ENCODE assay signal across 26 mouse cellular contexts in genomic region chr9:48421561-48421960, GRCm38 (mm10).
"Had no signal": no experiment of that assay in that cellular context is flagged by ENCODE, and none has a peak within 500 bp of the region (broad histone marks: within the 10 kb centered on the region; RNA-seq: fewer than 3 reads in every experiment).

No protein-coding gene starts in this region.

- H3K4me1 ChIP-seq: heart, embryonic 13.5 days; heart, embryonic 15.5 days; hindbrain, embryonic 10.5 days; hindbrain, embryonic 13.5 days; hindbrain, embryonic 15.5 days; limb, embryonic 10.5 days; limb, embryonic 12.5 days; liver, embryonic 13.5 days had no signal

- ATAC-seq: hindbrain, postnatal 0 days; intestine, embryonic 16.5 days had no signal

- H3K4me3 ChIP-seq: gastrocnemius, adult 2 months; heart, adult 2 months; heart, embryonic 13.5 days; heart, embryonic 15.5 days; hindbrain, embryonic 10.5 days; hindbrain, embryonic 13.5 days; hindbrain, embryonic 15.5 days; layer of hippocampus, adult 2 months; left cerebral cortex, adult 2 months; limb, embryonic 10.5 days; limb, embryonic 12.5 days; liver, embryonic 13.5 days had no signal

- H3K27ac ChIP-seq: gastrocnemius, adult 2 months; heart, adult 2 months; heart, embryonic 13.5 days; heart, embryonic 15.5 days; hindbrain, embryonic 10.5 days; hindbrain, embryonic 13.5 days; hindbrain, embryonic 15.5 days; hindbrain, postnatal 0 days; layer of hippocampus, adult 2 months; left cerebral cortex, adult 2 months; limb, embryonic 10.5 days; limb, embryonic 12.5 days; liver, embryonic 13.5 days had no signal

- H3K4me2 ChIP-seq: heart, embryonic 11.5 days; heart, embryonic 13.5 days; heart, embryonic 15.5 days; hindbrain, embryonic 13.5 days; hindbrain, embryonic 15.5 days; limb, embryonic 12.5 days; liver, embryonic 11.5 days; liver, embryonic 13.5 days had no signal

- DNase-seq: gastrocnemius, adult 2 months; gastrocnemius, postnatal 10 days; gastrocnemius, postnatal 25 days; heart, postnatal 14 days; heart, postnatal 4 days; kidney, adult 18-20 months; kidney, adult 8-10 months; kidney, postnatal 10 days; kidney, postnatal 25 days; kidney, postnatal 4 days; liver; liver, embryonic 13.5 days had no signal

- H3K9ac ChIP-seq: heart, embryonic 13.5 days; heart, embryonic 15.5 days; hindbrain, embryonic 13.5 days; hindbrain, embryonic 15.5 days; limb, embryonic 12.5 days; liver, embryonic 13.5 days had no signal

- H3K9me3 ChIP-seq: heart, embryonic 13.5 days; heart, embryonic 15.5 days; hindbrain, embryonic 10.5 days; hindbrain, embryonic 13.5 days; hindbrain, embryonic 15.5 days; limb, embryonic 10.5 days; limb, embryonic 12.5 days; liver, embryonic 13.5 days had no signal

- H3K27me3 ChIP-seq: heart, embryonic 13.5 days; heart, embryonic 15.5 days; hindbrain, embryonic 13.5 days; hindbrain, embryonic 15.5 days; limb, embryonic 12.5 days; liver, embryonic 13.5 days had no signal

- H3K36me3 ChIP-seq: heart, embryonic 13.5 days; heart, embryonic 15.5 days; hindbrain, embryonic 10.5 days; hindbrain, embryonic 13.5 days; hindbrain, embryonic 15.5 days; limb, embryonic 10.5 days; limb, embryonic 12.5 days; liver, embryonic 13.5 days had no signal
